Comparison of ENCODE assay signal across 18 mouse cellular contexts in genomic region chr12:24944597-24944996, GRCm38 (mm10).
"Had no signal": no experiment of that assay in that cellular context is flagged by ENCODE, and none has a peak within 500 bp of the region (broad histone marks: within the 10 kb centered on the region; RNA-seq: fewer than 3 reads in every experiment).

No protein-coding gene starts in this region.

- H3K4me1 ChIP-seq: midbrain, embryonic 10.5 days; midbrain, embryonic 12.5 days; neural tube, embryonic 13.5 days; neural tube, embryonic 15.5 days had no signal

- H3K27me3 ChIP-seq: midbrain, embryonic 12.5 days; neural tube, embryonic 13.5 days; neural tube, embryonic 15.5 days had no signal

- H3K9me3 ChIP-seq: midbrain, embryonic 10.5 days; midbrain, embryonic 12.5 days; neural tube, embryonic 13.5 days; neural tube, embryonic 15.5 days had no signal

- DNase-seq: lung, postnatal 10 days; lung, postnatal 4 days; midbrain, embryonic 14.5 days; retina, postnatal 1 day; right cerebral cortex, adult 18-20 months; right cerebral cortex, postnatal 25 days; right cerebral cortex, postnatal 4 days; spleen, adult 18-20 months; thymus, adult 18-20 months; thymus, postnatal 14 days; thymus, postnatal 36 days had no signal

- H3K4me2 ChIP-seq: lung, embryonic 14.5 days; midbrain, embryonic 12.5 days; neural tube, embryonic 13.5 days; neural tube, embryonic 15.5 days had no signal

- H3K4me3 ChIP-seq: midbrain, embryonic 10.5 days; midbrain, embryonic 12.5 days; myocyte; neural tube, embryonic 13.5 days; neural tube, embryonic 15.5 days had no signal

- H3K27ac ChIP-seq: midbrain, embryonic 10.5 days; midbrain, embryonic 12.5 days; neural tube, embryonic 13.5 days; neural tube, embryonic 15.5 days had no signal

- H3K9ac ChIP-seq: lung, embryonic 14.5 days; midbrain, embryonic 12.5 days; neural tube, embryonic 13.5 days; neural tube, embryonic 15.5 days had no signal

- ATAC-seq: midbrain, embryonic 16.5 days had no signal
